Mouse (Mus musculus): ENCODE measurements around the gene Rab7b.
A peak's percentile ranks its signal among the peaks of the same experiment; 100 is the strongest.

Gene Rab7b

GRCm38 (mm10) chr1:131688475-131688874 lies at the start of gene Rab7b:
Gene Rab7b, plus strand, starts transcription at chr1:131688695.
- DNase-seq = peak; percentile 51 to 70

- no peak for DNase-seq
Observed at GRCm38 (mm10) chr1:131640062-131640461, 48.4 kb upstream of the Rab7b start.

- DNase-seq = no peak
Observed at GRCm38 (mm10) chr1:131641565-131641964, 46.9 kb upstream of the Rab7b start.

GRCm38 (mm10) chr1:131642251-131642650 lies 46.2 kb upstream of the Rab7b start:
- no peak for DNase-seq

- no peak for DNase-seq
Observed at GRCm38 (mm10) chr1:131652670-131653443, 35.6 kb upstream of the Rab7b start.

DNA sequence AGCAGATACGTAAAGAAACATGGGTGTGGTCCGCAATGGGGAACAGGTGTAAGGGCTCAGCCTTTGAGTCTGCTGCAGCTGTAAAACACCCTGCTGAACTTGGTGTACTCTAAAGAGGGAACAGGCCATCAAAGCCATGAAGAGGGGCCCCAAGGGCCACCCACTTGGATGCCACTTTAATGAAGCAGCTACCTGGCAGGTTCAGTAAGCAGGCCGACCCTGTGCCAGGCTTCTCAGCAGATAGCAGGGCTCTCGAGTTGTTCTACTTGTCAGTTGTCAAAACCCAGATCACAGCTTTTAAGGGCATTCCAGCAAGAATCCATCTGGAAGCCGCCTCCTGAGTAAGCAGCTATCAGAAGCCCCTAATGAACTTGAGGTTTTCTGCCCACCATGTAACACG lies 32.9 kb upstream of the Rab7b start:
- no peak for DNase-seq

DNA sequence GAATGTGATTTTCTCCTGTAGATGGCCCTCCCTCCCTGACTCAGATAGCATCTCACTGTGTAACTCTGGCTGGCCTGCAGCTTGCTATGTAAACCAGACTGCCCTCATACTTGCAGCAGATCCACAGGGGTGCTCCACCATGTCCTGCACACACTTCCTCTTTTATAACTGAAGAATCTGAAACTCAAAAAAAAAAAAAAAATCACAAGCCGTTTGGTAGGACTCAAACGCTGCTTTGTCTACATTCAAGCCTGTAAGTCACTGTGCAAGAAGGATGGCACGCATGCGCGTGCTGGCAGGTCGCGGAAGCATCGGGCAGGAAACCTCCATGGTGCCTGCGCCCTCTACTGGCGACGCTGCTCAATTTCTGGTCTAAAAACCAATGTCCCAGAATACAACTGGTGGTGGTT lies 30.5 kb upstream of the Rab7b start:
- peak; percentile 91 for DNase-seq

DNA sequence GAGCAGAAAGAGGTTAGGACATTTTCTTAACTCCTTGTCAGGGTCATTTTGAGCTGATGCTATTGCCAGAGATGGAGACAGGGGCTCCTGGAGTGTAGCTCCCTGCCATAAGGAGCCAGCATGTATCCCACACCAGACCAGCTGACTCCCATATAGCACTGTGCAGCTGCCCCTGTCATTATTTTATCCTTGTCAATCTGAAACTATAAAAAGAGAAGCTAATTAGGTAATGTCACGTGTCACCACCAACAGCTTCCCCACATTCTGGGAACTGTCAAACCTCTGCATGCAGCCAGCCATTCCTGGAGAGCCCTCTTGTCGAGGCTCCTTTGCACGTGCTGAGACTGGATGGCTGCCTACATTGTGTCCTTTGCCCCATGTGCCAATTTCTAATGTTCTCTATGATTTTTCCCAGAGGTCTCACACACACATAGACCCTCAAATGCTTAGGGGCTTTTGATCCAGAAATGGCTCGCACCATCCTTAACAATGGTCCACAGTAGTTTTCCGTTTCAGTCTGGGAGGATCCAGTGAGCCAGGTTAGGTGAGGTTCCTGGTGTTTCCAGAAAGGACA lies 28.9 kb upstream of the Rab7b start:
- no peak for DNase-seq

DNA sequence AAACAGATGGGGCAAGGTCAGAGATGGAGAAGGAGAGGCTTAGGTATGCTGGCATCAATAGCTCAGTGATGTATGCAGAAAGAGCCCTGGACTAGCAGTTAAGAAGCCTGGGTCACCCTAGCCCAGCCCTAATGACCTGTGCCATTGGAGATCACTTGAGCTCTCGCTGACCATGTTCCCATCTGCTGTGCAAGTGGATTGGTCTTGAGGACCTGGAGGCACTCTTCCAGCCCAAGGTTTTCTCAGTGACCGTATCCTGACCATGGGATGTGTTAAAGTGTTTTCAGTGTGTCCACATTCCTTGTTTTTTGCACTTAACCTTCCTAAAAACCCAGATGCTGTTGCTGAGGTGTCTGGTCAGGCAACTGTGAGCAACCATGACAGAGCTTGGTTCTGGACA lies 28.2 kb upstream of the Rab7b start:
- no peak for DNase-seq

DNA sequence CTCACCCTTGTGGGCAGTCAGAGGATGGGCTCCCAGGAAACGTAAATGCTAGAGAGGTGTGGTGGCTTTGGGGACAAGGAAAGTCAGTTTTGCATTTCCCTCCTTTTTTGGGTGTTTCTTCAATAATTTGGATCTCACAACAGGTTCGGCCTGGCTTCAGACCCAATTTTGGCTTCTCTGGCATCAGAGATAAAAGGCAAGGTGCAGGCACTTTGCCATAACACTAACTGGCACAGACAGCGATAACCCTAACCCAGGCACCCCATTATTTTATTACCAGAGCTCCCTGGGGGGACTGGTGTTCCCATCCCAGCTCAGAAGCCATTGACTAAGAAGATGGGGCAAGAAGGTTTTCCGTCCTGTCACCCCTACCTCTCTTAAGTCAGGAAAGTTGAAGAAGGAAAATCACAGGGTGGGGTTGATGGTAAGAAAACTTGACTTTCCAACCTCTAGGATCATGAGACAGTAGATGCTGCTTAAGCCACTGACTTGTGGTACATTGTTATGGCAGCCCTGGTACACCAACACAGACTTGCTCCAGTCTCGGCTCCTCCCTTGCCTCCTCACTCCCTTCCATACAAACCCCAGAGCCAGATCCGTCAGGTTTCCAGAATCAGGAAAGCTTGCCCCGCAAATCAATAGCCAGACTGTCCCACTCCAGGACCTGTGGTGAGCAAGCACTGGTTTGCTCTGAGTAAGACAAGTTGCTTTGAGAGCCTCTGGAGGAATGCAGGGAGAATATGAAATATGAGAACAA lies 27.6 kb upstream of the Rab7b start:
- DNase-seq = no peak

DNA sequence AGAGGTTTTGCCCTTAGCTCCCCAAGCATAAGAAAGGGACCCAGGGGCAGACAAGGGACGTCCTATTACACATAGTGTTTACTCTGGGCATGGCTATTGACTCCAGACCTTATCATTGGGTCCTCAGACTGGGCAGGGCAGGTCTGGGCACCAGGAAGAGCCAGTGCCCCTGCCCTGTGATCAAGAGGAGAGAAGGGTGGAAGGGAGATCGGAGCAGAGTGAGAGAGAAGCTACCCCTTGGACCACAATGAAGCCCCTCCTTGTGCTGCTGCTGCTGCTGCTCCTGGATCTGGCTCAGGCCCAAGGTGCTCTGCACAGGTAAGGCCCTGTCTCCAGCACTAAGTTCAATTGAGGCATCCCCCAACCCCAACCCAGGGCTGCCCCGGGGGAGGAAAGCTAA lies 26.7 kb upstream of the Rab7b start:
- DNase-seq = no peak

- no peak for DNase-seq
Observed at GRCm38 (mm10) chr1:131663286-131663995, 25.1 kb upstream of the Rab7b start.

DNA sequence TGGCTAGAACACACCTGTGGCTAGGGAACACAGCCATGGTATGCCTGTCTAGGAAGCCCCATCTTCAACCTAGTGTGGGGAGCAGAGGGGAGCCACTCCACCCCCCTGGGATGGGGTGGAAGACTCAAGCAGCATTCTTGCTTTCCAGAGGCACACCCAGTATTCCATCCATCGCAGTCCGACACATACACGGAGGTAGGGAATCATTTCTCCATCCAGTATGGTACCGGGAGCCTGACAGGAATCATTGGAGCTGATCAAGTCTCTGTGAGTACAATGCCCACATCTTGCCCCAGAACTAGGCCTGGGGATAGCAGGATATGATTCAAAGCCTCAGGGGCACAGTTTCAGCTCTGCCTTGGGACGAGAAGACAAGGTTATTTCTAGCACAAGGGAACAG lies 24.4 kb upstream of the Rab7b start:
- no peak for DNase-seq

GRCm38 (mm10) chr1:131665886-131666285 lies 22.6 kb upstream of the Rab7b start:
- DNase-seq = no peak

DNA sequence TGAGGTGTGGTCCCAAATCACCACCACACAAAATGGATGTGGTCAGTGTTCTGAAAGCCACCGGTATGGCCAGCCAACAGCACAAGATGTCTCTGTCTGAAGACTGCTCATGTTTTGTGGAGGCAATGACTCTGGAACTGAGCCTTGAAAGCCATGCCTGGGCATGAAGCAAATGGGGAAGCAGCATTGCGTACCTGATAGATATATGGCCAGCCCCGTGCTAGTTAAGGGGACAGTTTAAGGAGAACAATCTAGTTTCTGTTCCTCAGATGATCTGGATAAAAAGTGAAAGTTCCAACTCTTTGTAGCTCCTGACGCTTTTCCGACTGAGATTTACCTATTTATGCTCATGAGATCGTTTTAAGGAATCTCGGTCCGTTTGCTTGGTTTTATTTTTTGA lies 17.4 kb upstream of the Rab7b start:
- DNase-seq = no peak

DNA sequence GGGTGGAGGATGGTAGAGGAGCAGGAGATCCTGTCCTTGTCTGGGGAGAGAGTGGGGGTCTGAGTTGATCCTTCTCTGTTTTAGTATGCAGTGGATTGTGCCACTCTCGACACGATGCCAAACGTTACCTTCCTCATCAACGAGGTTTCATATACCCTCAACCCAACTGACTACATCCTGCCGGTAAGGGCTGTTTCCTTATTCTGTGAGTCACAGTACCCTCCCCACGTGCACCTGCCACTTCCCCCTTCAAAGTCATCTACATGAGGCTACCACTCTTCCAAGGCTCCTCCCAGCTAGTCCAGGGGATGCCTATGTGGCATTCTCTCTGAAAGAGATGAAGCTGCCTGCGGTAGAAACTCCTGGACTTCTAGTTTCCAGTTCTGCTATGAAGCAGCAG lies 16.1 kb upstream of the Rab7b start:
- no peak for DNase-seq

DNA sequence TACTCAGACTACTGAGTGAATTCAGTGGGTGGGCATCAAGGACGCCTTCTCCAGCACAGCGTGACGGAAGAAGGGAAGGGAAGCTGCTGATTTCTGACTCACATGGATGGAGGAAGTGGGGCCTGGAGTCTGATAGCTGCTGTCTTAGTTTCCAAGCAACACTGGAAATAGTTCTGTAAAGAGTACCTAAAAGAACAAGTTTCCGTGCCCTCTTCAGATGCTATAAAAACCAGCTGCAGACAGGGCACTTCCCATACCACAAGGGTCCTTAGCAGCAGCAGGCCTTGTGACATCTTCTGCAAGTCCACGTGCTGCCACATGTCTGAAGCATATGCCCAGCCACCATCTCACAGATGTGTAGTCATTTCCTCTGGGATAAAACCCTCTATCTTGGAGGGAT lies 8.9 kb upstream of the Rab7b start:
- DNase-seq = no peak

- DNase-seq = no peak
Observed at GRCm38 (mm10) chr1:131687739-131688138, 756 bp upstream of the Rab7b start.

DNA sequence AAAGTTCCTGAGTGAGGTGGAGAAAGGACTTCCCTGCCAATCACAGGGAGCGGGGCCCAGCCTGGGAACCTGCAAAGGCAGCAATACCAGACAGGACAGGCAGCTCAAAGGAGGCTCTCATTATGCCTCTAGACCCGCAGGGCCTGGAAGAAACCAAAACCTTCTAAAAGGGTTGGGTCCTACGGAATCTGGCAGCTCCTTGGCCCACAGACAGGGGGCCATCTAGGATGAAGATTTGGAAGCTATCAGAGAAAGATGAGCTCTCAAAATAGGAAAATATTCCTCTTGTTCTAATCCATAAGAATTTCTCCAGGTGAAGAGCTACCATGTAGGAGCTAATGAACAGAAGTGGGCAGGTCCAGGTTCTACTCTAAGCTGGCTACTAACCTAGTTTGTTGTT lies 521 bp downstream of the Rab7b start:
- no peak for DNase-seq

DNA sequence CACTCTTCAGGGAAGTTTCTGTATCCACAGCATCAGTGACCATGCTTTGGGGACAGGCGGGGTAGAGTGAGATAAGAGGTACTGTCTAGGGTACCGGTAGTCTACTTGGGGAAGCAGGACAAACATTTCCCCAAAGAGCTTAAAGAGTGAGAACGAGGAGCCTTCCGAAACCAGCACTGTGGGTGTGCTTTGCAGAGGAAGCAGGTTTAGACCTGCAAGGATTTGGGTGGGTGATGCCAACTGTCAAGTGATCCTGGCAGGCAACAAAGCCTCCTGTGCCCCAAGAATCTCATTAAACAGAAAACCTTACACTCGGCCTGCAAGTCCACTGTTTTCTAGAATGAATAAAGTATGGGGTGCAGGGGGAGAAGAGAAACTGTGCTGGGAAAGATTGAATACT lies 1.4 kb downstream of the Rab7b start:
- no peak for DNase-seq

DNA sequence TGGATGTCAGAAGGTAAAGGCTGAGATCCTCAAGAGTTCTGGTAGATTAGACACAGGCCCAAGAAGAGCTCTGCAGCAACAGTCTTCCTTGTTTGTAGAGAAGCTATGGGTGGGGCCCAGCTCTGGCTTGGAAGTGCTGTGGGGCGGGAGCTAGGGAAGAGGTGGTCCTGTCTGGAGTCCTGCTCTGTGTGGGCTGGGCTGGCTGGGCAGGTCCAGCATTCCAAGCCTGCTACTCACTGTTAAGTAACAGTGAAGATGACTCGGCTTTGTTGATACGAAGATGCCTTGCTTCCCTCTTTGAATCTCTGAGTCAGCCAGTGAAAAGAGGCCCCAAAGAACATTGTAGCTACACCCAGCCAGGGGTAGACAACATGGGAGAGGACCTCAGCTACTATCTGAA lies 1.9 kb downstream of the Rab7b start:
- peak; percentile 66 to 74 for DNase-seq

DNA sequence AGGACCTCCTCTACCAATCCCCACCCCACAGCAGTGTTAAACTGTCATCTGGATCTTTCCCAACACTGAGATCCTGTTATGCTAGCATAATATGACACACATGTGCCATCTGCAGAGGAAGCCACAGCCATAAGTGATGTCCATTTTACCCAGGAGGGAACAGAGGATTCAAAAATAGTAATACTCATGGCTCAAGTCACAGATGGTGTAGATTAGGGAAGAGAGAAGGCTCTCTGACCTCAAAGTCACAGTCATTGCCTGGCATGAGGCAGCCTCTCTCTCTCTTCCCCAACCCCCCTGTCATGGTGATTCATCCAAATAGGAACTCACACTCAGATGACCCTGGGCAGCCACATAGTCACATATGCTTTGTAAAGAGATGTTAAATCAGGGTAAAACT lies 2.9 kb downstream of the Rab7b start:
- no peak for DNase-seq

GRCm38 (mm10) chr1:131695308-131695707 lies 6.8 kb downstream of the Rab7b start:
- no peak for DNase-seq

- DNase-seq = no peak
Observed at GRCm38 (mm10) chr1:131696325-131696724, 7.8 kb downstream of the Rab7b start.

All from lung, postnatal 4 days (tissue).